In genomic region chr8:65812971-65813370, GRCm38 (mm10) we compare ENCODE assay signal across 17 mouse cellular contexts.
"Had no signal": no experiment of that assay in that cellular context is flagged by ENCODE, and none has a peak within 500 bp of the region (broad histone marks: within the 10 kb centered on the region; RNA-seq: fewer than 3 reads in every experiment).

No protein-coding gene starts in this region.

- ATAC-seq: liver, embryonic 12.5 days; liver, postnatal 0 days; lung, postnatal 0 days; midbrain, embryonic 13.5 days; midbrain, embryonic 15.5 days; midbrain, embryonic 16.5 days had no signal

- DNase-seq: left cerebral cortex, postnatal 4 days; liver; liver, embryonic 13.5 days; liver, postnatal 0 days; lung, adult 18-20 months; lung, adult 2 months; lung, embryonic 14.5 days; lung, postnatal 10 days; lung, postnatal 14 days; lung, postnatal 36 days; lung, postnatal 4 days; midbrain, embryonic 14.5 days had no signal
